Mouse (Mus musculus) MEL (cell line): ENCODE measurements around the gene Eomes.

Source experiments
- CTCF ChIP-seq, 3 experiments: IDR thresholded peaks in 2 of 3; conservative IDR thresholded peaks in 1 of 3; 2 replicates each; pipeline ENCODE4 v1.5.1; 2011 to 2012; ENCODE audit warnings: low read length in 3 of 3, low read depth in 2 of 3, mild to moderate bottlenecking in 2 of 3, improper control_type of control experiment in 1 of 3, inconsistent platforms in 1 of 3, mixed read lengths in 1 of 3, moderate library complexity in 1 of 3; ENCODE audit not compliant: control insufficient read depth in 1 of 3, insufficient read depth in 1 of 3, poor library complexity in 1 of 3, severe bottlenecking in 1 of 3
- JUND ChIP-seq: IDR thresholded peaks from 2 replicates; pipeline ENCODE4 v1.6.1; 2011; ENCODE audit warnings: low read depth, mild to moderate bottlenecking, improper control_type of control experiment, low read length
- MAX ChIP-seq: IDR thresholded peaks from 2 replicates; pipeline ENCODE4 v1.6.1; 2011; ENCODE audit warnings: low read length, improper control_type of control experiment
- POLR2A ChIP-seq, 2 experiments: IDR thresholded peaks; 2 replicates each; pipeline ENCODE4 v1.6.1; 2011 to 2012; ENCODE audit warnings: low read length in 2 of 2, mild to moderate bottlenecking in 2 of 2, control low read depth in 1 of 2, improper control_type of control experiment in 1 of 2, low read depth in 1 of 2, moderate library complexity in 1 of 2; ENCODE audit not compliant: control insufficient read depth in 1 of 2, insufficient read depth in 1 of 2, poor library complexity in 1 of 2
- SMC3 ChIP-seq: IDR thresholded peaks from 2 replicates; pipeline ENCODE4 v1.6.1; 2011; ENCODE audit warnings: low read depth, low read length, improper control_type of control experiment
- ZMIZ1 ChIP-seq: IDR thresholded peaks from 2 replicates; pipeline ENCODE4 v1.6.1; 2012; ENCODE audit warnings: low read depth, mild to moderate bottlenecking, inconsistent platforms, low read length, improper control_type of control experiment, moderate library complexity

GRCm38 (mm10) chr9:118494106-118494505, 16.1 kb downstream of the Eomes start:
- TF ChIP-seq MAX (no peak), CTCF (IDR thresholded peaks at IDR 0.05 in 2 of 3, conservative IDR thresholded peaks at IDR 0.05 in 1 of 3; ENCODE audit: control insufficient read depth in 1 of 3, insufficient read depth in 1 of 3, low read depth in 2 of 3, low read length in 3 of 3, poor library complexity in 1 of 3, severe bottlenecking in 1 of 3) (peak; percentile 18 to 43 (median 27); a peak in 5 of 6 replicates), ZMIZ1 (no peak), SMC3 (no peak), JUND (no peak), POLR2A (IDR thresholded peaks at IDR 0.05; ENCODE audit: control insufficient read depth in 1 of 2, insufficient read depth in 1 of 2, low read depth in 1 of 2, low read length in 2 of 2, poor library complexity in 1 of 2) (no peak)
